Mouse (Mus musculus) brain, adult 2 months (tissue): Measurements from ENCODE around the gene Urb2.
"Not testable (repeated sequence)": the region's sequence is repeated elsewhere in the genome, so short reads cannot be mapped to it uniquely, and the experiment has no call there.

Experiments used
- DNase-seq: peaks from one replicate; pipeline ENCODE4 v3.0.0; 2011; ENCODE audit warnings: low read depth, low spot score

The Urb2 gene

GRCm38 (mm10) chr8:124014299-124014698, 7.0 kb upstream of the Urb2 start:
- DNase-seq: not testable (repeated sequence)

GRCm38 (mm10) chr8:124014751-124015150, 6.6 kb upstream of the Urb2 start:
- no peak for DNase-seq

- DNase-seq: peak; percentile 17
These were observed 1.5 kb upstream of the Urb2 start for GRCm38 (mm10) chr8:124019782-124020181.

DNA sequence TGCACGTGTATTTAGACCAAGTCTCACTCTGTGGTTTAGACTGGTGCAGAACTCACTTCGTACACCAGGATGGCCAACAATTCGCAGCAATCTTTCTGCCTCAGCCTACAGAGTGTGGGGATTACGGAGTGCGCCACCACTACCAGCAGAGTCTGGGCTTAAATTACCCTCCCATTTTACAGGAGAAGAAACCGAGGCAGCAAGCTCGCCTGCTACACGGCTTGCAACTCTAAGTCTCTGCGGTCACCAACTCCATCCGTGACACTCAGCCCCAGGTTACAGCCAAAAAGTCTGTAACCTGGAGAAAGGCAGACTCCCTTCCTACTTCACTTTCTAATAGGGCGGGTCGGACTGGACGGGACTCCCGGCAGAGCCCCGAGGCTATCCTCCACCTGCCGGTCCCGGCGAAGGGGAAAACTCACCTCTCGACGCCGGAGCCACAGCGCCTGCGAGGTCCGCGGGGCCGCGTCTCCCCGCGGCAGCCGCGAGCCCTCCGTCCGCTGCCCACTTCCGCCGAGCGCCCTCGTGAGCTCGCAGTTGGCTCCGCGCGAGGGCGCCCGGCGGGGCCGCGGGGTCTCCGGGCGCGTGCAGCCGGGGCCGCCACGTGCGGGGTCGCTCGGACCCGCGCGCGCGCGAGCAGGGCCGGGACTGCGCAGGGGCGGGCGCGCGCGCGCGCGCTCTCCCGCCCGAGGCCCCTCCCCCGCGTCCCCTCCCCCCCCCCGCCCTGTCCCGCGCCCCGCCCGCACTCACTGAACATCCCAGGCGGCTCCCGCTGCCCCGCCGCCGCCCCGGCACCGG, 670 bp upstream of the Urb2 start:
- peak; percentile 72 for DNase-seq

GRCm38 (mm10) chr8:124026265-124026664, 5.0 kb downstream of the Urb2 start:
- not testable (repeated sequence) for DNase-seq

DNA sequence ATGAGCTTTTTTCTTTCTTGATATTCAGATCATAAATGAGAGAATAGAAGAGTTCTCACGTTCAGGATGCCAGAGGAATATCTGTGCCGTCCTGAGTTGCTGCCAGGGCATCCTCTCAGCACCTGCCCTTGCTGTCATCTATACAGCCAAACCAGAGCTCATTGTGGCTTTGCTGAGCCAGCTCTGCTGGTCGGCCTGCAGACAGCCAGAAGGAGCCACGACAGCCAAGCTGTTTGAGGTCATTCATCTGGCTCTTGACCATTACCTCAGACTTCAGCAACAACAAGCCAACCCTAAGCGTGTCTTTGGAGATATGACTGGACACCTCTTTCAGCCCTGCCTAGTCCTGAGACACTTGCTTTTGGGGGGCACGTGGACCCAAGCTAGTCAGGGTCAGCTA, 6.5 kb downstream of the Urb2 start:
- peak; percentile 89 for DNase-seq

DNA sequence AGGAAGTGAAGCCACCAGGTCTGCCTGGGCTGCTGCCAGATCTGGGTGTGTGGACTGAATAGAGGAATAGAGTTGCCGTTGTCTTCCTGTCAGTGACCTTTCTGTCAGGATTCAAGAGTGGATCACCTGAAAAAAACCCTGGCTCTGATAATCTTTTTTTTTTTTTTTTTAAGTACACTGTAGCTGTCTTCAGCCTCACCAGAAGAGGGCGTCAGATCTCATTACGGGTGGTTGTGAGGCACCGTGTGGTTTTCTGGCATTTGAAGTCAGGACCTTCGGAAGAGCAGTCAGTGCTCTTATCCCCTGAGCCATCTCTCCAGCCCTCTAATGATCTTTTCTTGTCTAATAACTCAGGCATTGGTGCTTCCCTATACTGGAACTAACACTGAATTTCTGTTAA, 12.1 kb downstream of the Urb2 start:
- no peak for DNase-seq

- no peak for DNase-seq
These were observed 16.8 kb downstream of the Urb2 start for GRCm38 (mm10) chr8:124038121-124038520.

DNA sequence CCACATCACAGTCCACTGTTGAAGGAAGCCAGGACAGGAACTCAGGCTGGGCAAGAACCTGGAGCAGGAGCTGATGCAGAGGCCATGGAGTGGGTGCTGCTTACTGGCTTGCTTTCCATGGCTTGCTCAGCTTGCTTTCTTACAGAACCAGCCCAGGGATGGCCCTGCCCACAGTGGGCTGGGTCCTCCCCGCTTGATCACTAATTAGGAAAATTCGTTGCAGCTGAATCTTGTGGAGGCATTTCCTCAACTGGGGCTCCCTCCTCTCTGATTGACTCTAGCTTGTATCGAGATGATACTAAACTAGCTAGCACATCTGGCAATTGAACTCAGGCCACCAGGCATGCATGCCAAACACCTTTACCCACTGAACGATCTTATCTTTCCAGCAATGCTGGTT, 18.0 kb downstream of the Urb2 start:
- no peak for DNase-seq

GRCm38 (mm10) chr8:124042201-124042600, 20.9 kb downstream of the Urb2 start:
- DNase-seq: no peak

DNA sequence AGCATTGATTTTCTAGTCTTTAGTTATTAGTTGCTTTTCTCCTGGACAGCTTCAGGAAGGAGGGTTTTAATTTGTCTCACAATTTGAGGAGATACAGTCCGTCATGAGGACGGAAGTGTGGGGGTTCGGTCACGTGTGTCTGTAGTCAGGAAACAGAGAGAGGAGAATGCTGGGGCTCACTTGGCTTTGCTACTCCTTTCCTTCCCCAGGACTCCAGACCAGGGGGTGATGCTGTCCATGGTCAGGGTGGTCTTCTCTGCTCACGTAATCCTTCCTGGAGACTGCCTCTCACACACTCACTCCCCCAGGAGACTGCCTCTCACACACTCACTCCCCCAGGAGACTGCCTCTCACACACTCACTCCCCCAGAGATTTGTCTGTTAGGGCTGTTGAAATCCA, 23.1 kb downstream of the Urb2 start:
- DNase-seq: no peak

DNA sequence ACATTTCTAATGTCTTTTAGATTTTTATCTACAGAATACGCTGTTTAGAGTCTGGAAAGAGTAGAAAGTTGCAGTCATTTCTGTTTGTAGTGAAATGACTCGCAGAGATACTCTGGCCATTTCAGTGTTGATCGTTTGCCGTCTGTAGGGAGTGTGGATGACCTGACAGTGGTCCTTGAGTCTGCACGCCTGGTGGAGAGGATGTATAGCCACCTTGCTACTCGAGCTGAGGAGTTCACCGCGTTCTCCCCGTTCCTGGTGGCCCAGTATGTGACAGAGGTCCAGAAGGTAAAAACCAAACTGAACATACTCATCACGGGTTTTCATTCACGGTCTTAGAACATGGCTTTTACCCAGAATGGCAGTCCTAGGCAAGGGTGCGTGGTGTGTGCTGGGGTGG, 23.6 kb downstream of the Urb2 start:
- no peak for DNase-seq

- peak; percentile 31 for DNase-seq
These were observed 24.5 kb downstream of the Urb2 start for GRCm38 (mm10) chr8:124045856-124046255.

GRCm38 (mm10) chr8:124052110-124052509, 30.8 kb downstream of the Urb2 start:
- DNase-seq: peak; percentile 80

GRCm38 (mm10) chr8:124052568-124052967, 31.3 kb downstream of the Urb2 start:
- no peak for DNase-seq

DNA sequence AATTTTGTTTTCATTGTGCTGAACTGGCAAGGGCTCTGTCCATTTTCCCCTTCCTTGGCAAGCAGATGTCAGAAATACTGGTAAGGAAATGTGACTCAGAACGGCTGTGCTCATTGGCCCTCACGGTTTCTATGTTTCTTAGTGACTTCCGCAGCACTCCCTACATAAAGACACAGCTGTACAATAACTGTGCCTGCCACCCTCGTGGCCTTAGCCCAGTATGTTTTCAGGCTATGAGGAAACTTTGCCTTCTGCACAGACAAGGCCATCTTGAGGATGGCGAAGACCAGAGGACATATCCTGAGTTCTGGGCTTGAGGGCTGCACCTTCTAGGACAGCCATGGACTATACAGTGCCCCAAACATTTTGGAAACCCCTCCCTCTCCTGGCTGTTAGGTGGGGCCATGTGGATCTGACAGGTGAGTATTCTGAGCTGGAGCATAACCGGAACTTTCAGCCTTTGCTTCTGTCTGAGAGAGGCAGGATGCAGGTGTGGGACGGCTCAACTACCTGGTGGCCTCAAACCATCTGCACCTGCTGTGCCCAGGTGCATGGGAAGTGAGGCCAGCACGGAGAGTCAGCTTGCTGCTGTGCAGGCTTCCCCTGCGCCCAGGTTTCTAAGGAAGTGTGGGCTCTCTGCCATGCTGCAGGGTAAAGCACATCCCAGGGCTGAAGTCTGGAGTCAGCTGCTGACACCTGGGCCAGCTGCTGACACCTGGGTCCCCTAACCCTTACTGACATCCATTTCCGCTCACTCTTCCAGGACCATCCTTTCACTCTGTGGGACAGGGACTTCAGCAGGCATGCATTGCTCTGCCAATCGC, 35.7 kb downstream of the Urb2 start:
- DNase-seq: no peak

DNA sequence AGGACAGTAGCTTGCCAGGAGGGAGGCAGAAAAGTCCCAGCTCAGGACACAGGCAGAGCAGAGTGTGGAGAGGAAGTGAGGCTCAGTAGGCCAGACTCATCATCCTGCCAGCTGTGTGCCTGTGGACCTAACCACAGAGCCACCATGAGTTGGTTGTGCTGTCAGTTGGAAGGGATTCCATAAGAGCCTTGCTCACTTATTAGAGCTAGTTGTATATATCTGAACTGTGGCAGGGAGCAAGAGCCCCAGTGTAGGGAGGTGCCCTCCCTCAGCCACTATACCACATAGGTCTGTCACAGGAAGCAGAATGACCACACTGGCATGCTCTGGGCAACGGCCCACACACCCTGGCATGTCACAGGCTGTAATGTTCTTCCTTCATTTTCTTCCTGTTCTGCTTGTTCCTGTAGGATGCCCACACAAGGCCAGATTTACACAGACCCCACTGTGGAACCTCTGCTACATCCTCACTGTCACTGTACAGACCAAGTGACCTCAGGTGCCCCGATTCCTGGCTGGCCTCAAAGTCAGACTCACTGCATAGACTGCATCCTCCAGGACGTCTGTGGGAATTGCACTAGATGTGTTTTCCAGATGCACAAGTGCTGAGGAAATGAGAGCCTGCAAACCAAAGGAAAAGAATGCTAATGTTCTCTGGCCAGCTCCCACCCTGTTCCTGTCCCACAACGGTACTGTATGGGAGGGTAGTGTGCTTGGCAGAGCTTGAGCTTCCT, 45.2 kb downstream of the Urb2 start:
- DNase-seq: no peak

DNA sequence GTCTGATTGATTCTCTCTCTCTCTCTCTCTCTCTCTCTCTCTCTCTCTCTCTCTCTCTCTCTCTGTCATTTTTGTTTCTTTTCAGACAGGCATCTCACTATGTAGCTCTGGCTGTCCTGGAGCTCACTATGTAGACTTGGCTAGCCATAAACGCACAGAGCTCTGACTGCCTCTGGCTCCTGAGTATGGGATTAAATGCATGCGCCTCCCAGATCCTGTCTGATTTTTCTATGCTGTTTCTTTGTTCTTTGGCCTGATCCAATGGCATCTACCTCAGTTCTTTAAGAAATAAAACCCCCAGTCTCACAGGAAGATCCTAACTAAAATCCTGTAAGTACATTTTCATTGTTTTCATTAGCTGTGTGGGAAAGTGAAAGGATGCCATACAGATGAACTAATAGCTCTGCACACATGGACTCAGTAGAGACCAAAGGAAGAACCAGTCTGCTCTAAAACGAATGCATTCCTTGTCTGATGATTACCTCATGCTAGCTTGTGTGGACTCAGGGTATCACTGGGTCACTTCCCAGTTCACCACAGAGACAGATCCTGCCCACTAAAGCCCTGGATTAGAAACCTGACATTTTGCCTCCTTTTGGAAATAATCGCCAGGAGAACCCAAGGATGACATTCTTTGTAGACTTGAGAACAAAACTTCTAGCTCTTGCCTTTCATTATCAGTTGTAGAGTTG, 45.9 kb downstream of the Urb2 start:
- DNase-seq: no peak

DNA sequence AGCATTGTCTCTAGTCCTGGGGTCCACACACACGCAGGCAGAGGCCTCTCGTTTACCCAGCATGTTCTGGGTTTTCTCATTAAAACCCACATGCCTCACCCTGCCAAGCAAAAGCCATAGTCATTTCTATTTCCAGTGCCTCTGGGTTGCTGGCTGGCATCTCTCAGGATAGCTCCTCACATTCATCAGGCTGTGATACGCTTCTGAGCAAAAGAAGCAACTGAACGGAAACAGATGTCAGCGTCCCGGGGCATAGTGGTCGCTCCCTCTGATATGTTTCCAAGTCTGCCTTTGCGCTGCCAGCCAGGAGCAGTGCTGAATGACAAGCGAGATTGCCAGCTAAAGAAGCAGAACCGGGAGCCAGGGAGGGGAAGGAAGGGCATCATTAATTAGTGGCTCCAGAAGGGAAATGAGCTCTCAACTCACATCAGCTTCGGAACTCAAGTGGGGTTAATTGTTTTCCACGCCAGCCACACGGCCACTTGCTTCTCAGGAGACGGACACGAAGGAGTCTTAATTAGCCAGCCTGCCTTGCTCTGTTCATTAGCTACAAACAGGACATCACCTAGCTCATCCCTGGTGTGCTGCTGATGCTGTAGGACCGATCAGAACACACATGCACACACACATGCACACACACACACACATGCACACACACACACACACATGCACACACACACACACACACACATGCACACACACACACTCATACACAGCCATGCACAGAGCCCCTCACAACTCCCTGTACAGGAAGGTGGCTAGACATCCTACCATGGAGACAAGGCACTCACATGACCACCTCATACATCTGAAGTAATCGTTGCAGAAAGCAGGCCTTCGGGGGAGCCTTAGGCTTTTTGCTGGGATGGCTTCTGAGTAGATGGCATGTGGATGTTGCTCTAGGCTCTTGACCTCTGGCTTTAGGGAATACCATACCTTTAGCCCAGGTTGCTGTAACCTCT, 49.3 kb downstream of the Urb2 start:
- DNase-seq: peak; percentile 48

DNA sequence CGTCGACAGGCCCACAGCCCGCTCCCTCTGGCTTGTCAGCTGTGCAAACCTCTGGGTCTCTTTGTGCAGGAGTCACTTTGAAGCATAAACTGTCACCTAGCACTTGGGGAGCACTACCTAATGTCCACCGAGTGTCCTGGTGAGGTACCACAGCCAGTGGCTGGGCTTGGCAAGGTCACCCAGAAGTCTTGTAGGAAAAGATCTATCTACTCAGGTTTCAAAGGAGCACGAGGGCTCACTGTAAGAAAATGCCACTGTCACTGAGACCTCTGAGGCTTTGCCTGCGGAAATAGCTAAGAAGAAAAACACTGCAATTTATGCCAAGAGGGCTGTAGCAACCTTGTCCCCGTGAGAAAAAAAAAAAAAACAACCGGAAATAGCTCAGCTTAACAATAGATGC, 54.7 kb downstream of the Urb2 start:
- DNase-seq: no peak
